Mouse (Mus musculus) MEL (cell line): Measurements from ENCODE around the gene Dnm2. TPM values are rescaled to one million over a fixed set of nuclear protein-coding genes. Genes with fewer than 3 reads are reported as not detected.

Experiments
- DNase-seq: peaks from one replicate; pipeline ENCODE4 v3.0.0; 2011; ENCODE audit warnings: low read depth, low spot score
- H3K27ac ChIP-seq: 2 replicates; pipeline ENCODE4 v1.5.1; 2012; ENCODE audit warnings: low read depth, mild to moderate bottlenecking, control low read depth, low read length, moderate library complexity; ENCODE audit not compliant: control insufficient read depth
- H3K27me3 ChIP-seq, 2 experiments: fragments of 150-350 bp in 1 of 2; sonication (generic) in 1 of 2; 2 replicates each; pipeline ENCODE4 v1.6.1; 2012; ENCODE audit warnings: low read length in 2 of 2, mild to moderate bottlenecking in 2 of 2, improper control_type of control experiment in 1 of 2, moderate library complexity in 1 of 2; ENCODE audit not compliant: insufficient read depth in 2 of 2, control insufficient read depth in 1 of 2
- H3K36me3 ChIP-seq, 2 experiments: 2 replicates each; pipeline ENCODE4 v1.6.1; 2012 to 2014; ENCODE audit warnings: low read length in 2 of 2, improper control_type of control experiment in 1 of 2, inconsistent platforms in 1 of 2, mild to moderate bottlenecking in 1 of 2; ENCODE audit not compliant: insufficient read depth in 2 of 2, control insufficient read depth in 1 of 2
- H3K4me1 ChIP-seq, 2 experiments: fragments of 150-350 bp in 1 of 2; sonication (generic) in 1 of 2; 2 replicates each; pipeline ENCODE4 v1.6.1; 2012; ENCODE audit warnings: low read length in 2 of 2, improper control_type of control experiment in 1 of 2, mild to moderate bottlenecking in 1 of 2; ENCODE audit not compliant: insufficient read depth in 2 of 2, control insufficient read depth in 1 of 2
- H3K4me3 ChIP-seq, 2 experiments: fragments of 150-350 bp in 1 of 2; sonication (generic) in 1 of 2; 2 replicates each; pipeline ENCODE4 v1.5.1; 2012; ENCODE audit warnings: low read depth in 2 of 2, low read length in 2 of 2, mild to moderate bottlenecking in 2 of 2, moderate library complexity in 2 of 2, control low read depth in 1 of 2, improper control_type of control experiment in 1 of 2; ENCODE audit not compliant: control insufficient read depth in 1 of 2, insufficient read depth in 1 of 2
- H3K79me2 ChIP-seq: 2 replicates; pipeline ENCODE4 v1.6.1; 2012; ENCODE audit warnings: mild to moderate bottlenecking, low read length, moderate library complexity; ENCODE audit not compliant: control insufficient read depth, poor library complexity, insufficient read depth
- H3K9ac ChIP-seq: 2 replicates; pipeline ENCODE4 v1.6.1; 2012; ENCODE audit warnings: low read depth, mild to moderate bottlenecking, control low read depth, low read length, moderate library complexity; ENCODE audit not compliant: control insufficient read depth, poor library complexity, severe bottlenecking
- H3K9me3 ChIP-seq: fragments of 150-350 bp; sonication (generic); replicated peaks from 2 replicates; pipeline ENCODE4 v1.6.1; 2012; ENCODE audit warnings: mild to moderate bottlenecking, low read length, improper control_type of control experiment, moderate library complexity; ENCODE audit not compliant: insufficient read depth
- CHD2 ChIP-seq: IDR thresholded peaks from 2 replicates; pipeline ENCODE4 v1.6.1; 2011; ENCODE audit warnings: low read length, improper control_type of control experiment
- CTCF ChIP-seq, 3 experiments: IDR thresholded peaks in 2 of 3; conservative IDR thresholded peaks in 1 of 3; 2 replicates each; pipeline ENCODE4 v1.5.1; 2011 to 2012; ENCODE audit warnings: low read length in 3 of 3, low read depth in 2 of 3, mild to moderate bottlenecking in 2 of 3, improper control_type of control experiment in 1 of 3, inconsistent platforms in 1 of 3, mixed read lengths in 1 of 3, moderate library complexity in 1 of 3; ENCODE audit not compliant: control insufficient read depth in 1 of 3, insufficient read depth in 1 of 3, poor library complexity in 1 of 3, severe bottlenecking in 1 of 3
- EP300 ChIP-seq, 2 experiments: IDR thresholded peaks; 2 replicates each; pipeline ENCODE4 v1.6.1; 2011; ENCODE audit warnings: improper control_type of control experiment in 2 of 2, low read length in 2 of 2, low read depth in 1 of 2, mild to moderate bottlenecking in 1 of 2
- GATA1 ChIP-seq: IDR thresholded peaks from 2 replicates; pipeline ENCODE4 v1.6.1; 2011; ENCODE audit warnings: low read depth, low read length, improper control_type of control experiment
- JUND ChIP-seq: IDR thresholded peaks from 2 replicates; pipeline ENCODE4 v1.6.1; 2011; ENCODE audit warnings: low read depth, mild to moderate bottlenecking, improper control_type of control experiment, low read length
- MAFK ChIP-seq: IDR thresholded peaks from 2 replicates; pipeline ENCODE4 v1.6.1; 2011; ENCODE audit warnings: low read depth, mild to moderate bottlenecking, low read length, improper control_type of control experiment, borderline replicate concordance
- MAZ ChIP-seq: IDR thresholded peaks from 2 replicates; pipeline ENCODE4 v1.6.1; 2012; ENCODE audit warnings: low read depth, mild to moderate bottlenecking, inconsistent platforms, low read length, improper control_type of control experiment
- MEF2A ChIP-seq: IDR thresholded peaks from 2 replicates; pipeline ENCODE4 v1.6.1; 2014; ENCODE audit warnings: low read depth, mild to moderate bottlenecking, inconsistent platforms, low read length, improper control_type of control experiment; ENCODE audit not compliant: poor library complexity, insufficient replicate concordance, severe bottlenecking; ENCODE audit errors: extremely low read depth
- MXI1 ChIP-seq: IDR thresholded peaks from 2 replicates; pipeline ENCODE4 v1.6.1; 2011; ENCODE audit warnings: mild to moderate bottlenecking, low read depth, low read length, improper control_type of control experiment
- MYB ChIP-seq: IDR thresholded peaks from 2 replicates; pipeline ENCODE4 v1.6.1; 2011; ENCODE audit warnings: mild to moderate bottlenecking, low read depth, low read length, improper control_type of control experiment
- NELFE ChIP-seq: IDR thresholded peaks from 2 replicates; pipeline ENCODE4 v1.6.1; 2011; ENCODE audit warnings: low read depth, low read length, improper control_type of control experiment
- POLR2A ChIP-seq, 2 experiments: IDR thresholded peaks; 2 replicates each; pipeline ENCODE4 v1.6.1; 2011 to 2012; ENCODE audit warnings: low read length in 2 of 2, mild to moderate bottlenecking in 2 of 2, control low read depth in 1 of 2, improper control_type of control experiment in 1 of 2, low read depth in 1 of 2, moderate library complexity in 1 of 2; ENCODE audit not compliant: control insufficient read depth in 1 of 2, insufficient read depth in 1 of 2, poor library complexity in 1 of 2
- POLR2AphosphoS2 ChIP-seq: IDR thresholded peaks from 2 replicates; pipeline ENCODE4 v1.6.1; 2011; ENCODE audit warnings: low read length, improper control_type of control experiment
- POLR2AphosphoS5 ChIP-seq: IDR thresholded peaks from 2 replicates; pipeline ENCODE4 v1.6.1; 2012; ENCODE audit warnings: low read depth, borderline replicate concordance, mild to moderate bottlenecking, inconsistent platforms, low read length, moderate library complexity, mixed read lengths
- RCOR1 ChIP-seq: IDR thresholded peaks from 2 replicates; pipeline ENCODE4 v1.6.1; 2012; ENCODE audit warnings: low read depth, mild to moderate bottlenecking, inconsistent platforms, low read length, improper control_type of control experiment
- SMC3 ChIP-seq: IDR thresholded peaks from 2 replicates; pipeline ENCODE4 v1.6.1; 2011; ENCODE audit warnings: low read depth, low read length, improper control_type of control experiment
- TBP ChIP-seq: IDR thresholded peaks from 2 replicates; pipeline ENCODE4 v1.8.0; 2011; ENCODE audit warnings: low read depth, low read length, improper control_type of control experiment
- UBTF ChIP-seq: IDR thresholded peaks from 2 replicates; pipeline ENCODE4 v1.6.1; 2012; ENCODE audit warnings: low read depth, mild to moderate bottlenecking, inconsistent platforms, low read length, improper control_type of control experiment, moderate library complexity, borderline replicate concordance; ENCODE audit not compliant: insufficient read depth
- USF1 ChIP-seq: IDR thresholded peaks from 2 replicates; pipeline ENCODE4 v1.6.1; 2014; ENCODE audit warnings: low read depth, mild to moderate bottlenecking, inconsistent platforms, low read length, improper control_type of control experiment, moderate library complexity
- ZC3H11A ChIP-seq: IDR thresholded peaks from 2 replicates; pipeline ENCODE4 v1.6.1; 2012; ENCODE audit warnings: low read depth, mild to moderate bottlenecking, inconsistent platforms, low read length, improper control_type of control experiment
- ZMIZ1 ChIP-seq: IDR thresholded peaks from 2 replicates; pipeline ENCODE4 v1.6.1; 2012; ENCODE audit warnings: low read depth, mild to moderate bottlenecking, inconsistent platforms, low read length, improper control_type of control experiment, moderate library complexity
- ZNF384 ChIP-seq: IDR thresholded peaks from 2 replicates; pipeline ENCODE4 v1.6.1; 2012; ENCODE audit warnings: low read depth, mild to moderate bottlenecking, inconsistent platforms, low read length, improper control_type of control experiment
- polyA plus RNA-seq, 2 experiments: library from polyadenylated mRNA; stranded (reverse) in 1 of 2; unstranded in 1 of 2; fragments of >175 nt in 1 of 2; fragments of >200 nt in 1 of 2; gene quantifications; 2 replicates each; pipeline versions ENCODE4 v1.2.1 to v1.2.4; 2012; ENCODE audit warnings: low replicate concordance in 2 of 2, low read depth in 1 of 2; ENCODE audit not compliant: insufficient read length in 2 of 2, insufficient read depth in 1 of 2, missing spikeins in 1 of 2
- total RNA-seq: library from RNA; depleted of rRNA; stranded (reverse); fragments of 300-350 nt; gene quantifications from 2 replicates; pipeline ENCODE4 v1.2.3, GENCODE M21; 2012

Dnm2 gene
- total and polyA plus RNA-seq, 3 experiments, result 117 to 832 (median 237) TPM

DNA sequence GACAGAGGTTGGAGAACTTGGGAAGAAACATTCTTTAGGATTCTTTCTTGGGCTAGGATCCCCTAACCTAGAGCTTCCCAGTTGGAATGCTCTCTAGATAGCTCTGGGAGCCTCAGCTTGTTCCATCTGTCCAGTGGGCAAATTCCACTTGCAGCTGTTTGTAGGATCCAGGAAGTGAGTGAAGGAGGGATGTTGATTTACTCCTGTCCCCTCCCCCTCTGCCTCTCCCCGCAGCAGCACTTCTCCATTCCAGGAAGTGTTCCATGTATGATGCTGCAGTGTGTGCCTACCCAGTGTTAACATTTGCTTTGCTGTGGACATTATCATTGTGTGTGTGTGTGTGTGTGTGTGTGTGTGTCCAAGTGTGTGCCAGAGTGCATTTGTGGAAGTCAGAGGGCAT lies 1.3 kb downstream of the Dnm2 start:
- no peaks in the 10 kb centered on the region for H3K27me3 ChIP-seq
- no peak for TF ChIP-seq MEF2A
- TF ChIP-seq TBP, result 0 out of 2 replicates have a peak, but pooled peaks have one; percentile 11
- TF ChIP-seq, all 39 proteins: peak for 1
- H3K4me3 ChIP-seq, result peak overlapping the region; percentile 53 to 78
- peak; percentile 92 for DNase-seq
- H3K36me3 ChIP-seq, result peaks cover 5 to 40% of the 10 kb centered on the region in 2 experiments; a peak in 3 of 4 replicates
- H3K27ac ChIP-seq, result peak overlapping the region; percentile 1; the same call in 1 of the 2 replicates
- H3K9me3 ChIP-seq, result no peaks in the 10 kb centered on the region
- H3K4me1 ChIP-seq, result peaks cover 17 to 41% of the 10 kb centered on the region in 2 experiments
- H3K79me2 ChIP-seq, result peaks cover 61% of the 10 kb centered on the region
- peak overlapping the region; percentile 79 for H3K9ac ChIP-seq

DNA sequence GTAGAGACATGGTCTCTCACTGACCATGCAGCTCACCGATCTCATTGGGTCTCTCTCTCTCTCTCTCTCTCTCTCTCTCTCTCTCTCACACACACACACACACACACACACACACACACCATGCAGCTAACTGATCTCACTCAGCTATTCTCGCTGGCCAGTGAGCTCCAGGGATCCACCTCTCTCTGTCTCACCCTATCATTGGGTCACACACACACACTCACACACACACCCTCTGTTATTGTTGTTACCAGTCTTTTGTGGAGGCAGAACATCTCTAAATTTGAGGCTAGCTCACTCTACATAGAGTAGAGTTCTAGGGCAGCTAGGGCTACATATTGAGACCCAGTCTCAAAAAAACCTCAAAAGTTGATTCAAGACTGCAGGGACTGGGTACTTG lies 1.8 kb downstream of the Dnm2 start:
- TF ChIP-seq MAZ, result no peak
- TF ChIP-seq SMC3, result no peak
- TF ChIP-seq JUND, result no peak
- TF ChIP-seq POLR2AphosphoS2, result no peak
- no peak for TF ChIP-seq USF1
- TF ChIP-seq GATA1, result no peak
- TF ChIP-seq NELFE, result no peak
- TF ChIP-seq MEF2A, result no peak
- TF ChIP-seq ZC3H11A, result no peak
- TF ChIP-seq POLR2A (IDR thresholded peaks at IDR 0.05; ENCODE audit: control insufficient read depth in 1 of 2, insufficient read depth in 1 of 2, low read depth in 1 of 2, low read length in 2 of 2, poor library complexity in 1 of 2), result no peak
- TF ChIP-seq MAFK, result no peak
- TF ChIP-seq MXI1, result no peak
- no peak for TF ChIP-seq RCOR1
- TF ChIP-seq TBP, result no peak
- TF ChIP-seq CTCF (IDR thresholded peaks at IDR 0.05 in 2 of 3, conservative IDR thresholded peaks at IDR 0.05 in 1 of 3; ENCODE audit: control insufficient read depth in 1 of 3, insufficient read depth in 1 of 3, low read depth in 2 of 3, low read length in 3 of 3, poor library complexity in 1 of 3, severe bottlenecking in 1 of 3), result no peak
- Histone ChIP-seq H3K79me2 (peaks cover 66% of the 10 kb centered on the region), H3K9ac (peak overlapping the region; percentile 14), H3K4me1 (peaks cover 17 to 36% of the 10 kb centered on the region in 2 experiments), H3K9me3 (no peaks in the 10 kb centered on the region), H3K27ac (no peak overlapping the region), H3K4me3 (peak overlapping the region; percentile 53 to 78), H3K27me3 (no peaks in the 10 kb centered on the region), H3K36me3 (peaks cover 7 to 38% of the 10 kb centered on the region in 2 experiments)
- peak; percentile 62 for DNase-seq

DNA sequence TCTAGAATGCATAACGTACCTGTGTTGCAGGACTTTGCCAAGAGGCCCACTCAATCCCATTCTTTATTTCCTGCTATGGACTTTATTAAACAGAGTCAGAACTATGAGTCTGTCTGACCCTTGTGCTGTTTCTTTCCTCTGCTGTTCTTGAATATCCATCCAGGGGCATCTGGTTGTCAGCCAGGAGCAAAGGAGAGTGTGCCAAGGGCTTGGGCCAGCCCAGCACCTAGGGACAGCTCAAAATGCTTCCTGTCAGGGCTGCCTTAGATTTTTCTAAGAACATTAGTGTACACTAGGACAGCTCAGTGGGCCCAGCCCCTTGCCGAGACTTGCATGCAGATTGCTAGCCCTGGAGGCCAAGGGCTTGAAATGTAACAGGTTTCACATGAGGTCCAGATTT lies 3.1 kb downstream of the Dnm2 start:
- DNase-seq, result no peak
- Histone ChIP-seq H3K9ac (no peak overlapping the region), H3K79me2 (peaks cover 77% of the 10 kb centered on the region), H3K4me3 (no peak overlapping the region), H3K27me3 (no peaks in the 10 kb centered on the region), H3K9me3 (no peaks in the 10 kb centered on the region), H3K27ac (no peak overlapping the region), H3K36me3 (peaks cover 7 to 29% of the 10 kb centered on the region in 2 experiments), H3K4me1 (peaks cover 17 to 28% of the 10 kb centered on the region in 2 experiments)
- TF ChIP-seq ZNF384, result no peak
- no peak for TF ChIP-seq UBTF
- no peak for TF ChIP-seq POLR2AphosphoS5
- no peak for TF ChIP-seq CTCF (IDR thresholded peaks at IDR 0.05 in 2 of 3, conservative IDR thresholded peaks at IDR 0.05 in 1 of 3; ENCODE audit: control insufficient read depth in 1 of 3, insufficient read depth in 1 of 3, low read depth in 2 of 3, low read length in 3 of 3, poor library complexity in 1 of 3, severe bottlenecking in 1 of 3)
- no peak for TF ChIP-seq CHD2
- TF ChIP-seq ZMIZ1, result no peak
- no peak for TF ChIP-seq RCOR1
- TF ChIP-seq NELFE, result no peak
- no peak for TF ChIP-seq MYB
- no peak for TF ChIP-seq EP300 (IDR thresholded peaks at IDR 0.05; ENCODE audit: low read depth in 1 of 2, low read length in 2 of 2)
- no peak for TF ChIP-seq POLR2A (IDR thresholded peaks at IDR 0.05; ENCODE audit: control insufficient read depth in 1 of 2, insufficient read depth in 1 of 2, low read depth in 1 of 2, low read length in 2 of 2, poor library complexity in 1 of 2)
